Mouse (Mus musculus) R1 (cell line): ENCODE measurements around the gene Cpxcr1.

Experiments used
- DNase-seq: peaks from one replicate; pipeline ENCODE4 v3.0.0-alpha.2; 2018; ENCODE audit warnings: low read depth, low spot score

The Cpxcr1 gene

DNA sequence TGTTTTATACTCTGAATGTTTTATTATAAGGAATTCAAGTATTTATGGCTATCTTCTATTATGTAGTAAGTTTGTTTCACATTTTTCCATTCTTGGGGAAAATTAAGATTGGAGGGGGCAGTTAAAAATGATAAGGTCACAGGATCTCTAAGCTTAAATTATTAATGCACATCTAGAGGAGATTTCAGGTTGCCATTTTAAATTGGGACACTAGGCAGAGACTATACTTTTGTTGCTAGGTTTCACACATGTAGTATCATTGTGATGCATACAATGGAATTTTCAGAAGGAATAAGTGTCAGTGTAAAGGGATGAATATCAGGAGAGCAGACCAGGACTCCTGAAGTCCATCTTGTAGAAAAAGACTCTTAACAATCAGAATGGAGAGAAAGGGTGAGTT lies at the start of gene Cpxcr1:
TSS of gene Cpxcr1 (plus strand) at position 301 of the 400 bp plus-strand sequence.
- DNase-seq: no peak
